Mouse (Mus musculus) liver, adult (tissue): ENCODE data around the gene Plpp3.

Source experiments
- GATA4 ChIP-seq: IDR thresholded peaks from 2 replicates; pipeline ENCODE4 v1.6.1; 2014; ENCODE audit warnings: mild to moderate bottlenecking, low read length; ENCODE audit not compliant: insufficient replicate concordance

The Plpp3 gene

DNA sequence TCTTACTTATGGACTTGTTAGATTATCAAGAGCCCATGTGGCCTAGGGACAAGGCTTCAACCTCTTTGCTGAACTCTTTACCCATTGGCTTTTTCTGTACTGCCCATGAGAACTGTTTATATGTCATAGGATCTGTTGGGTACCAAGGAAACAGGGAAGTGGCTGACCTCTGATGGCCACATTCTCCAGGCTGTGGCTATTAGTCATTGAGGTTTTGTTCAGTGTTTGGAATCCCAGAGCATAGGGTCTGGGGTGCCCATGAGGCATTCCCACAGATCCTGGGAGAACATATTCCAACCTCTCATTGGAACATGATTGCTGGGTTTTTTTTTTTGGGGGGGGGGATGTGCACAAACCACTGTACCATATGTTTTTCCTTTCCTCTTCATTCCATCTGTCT is 56.2 kb downstream of the Plpp3 start:
- TF ChIP-seq GATA4, result no peak

DNA sequence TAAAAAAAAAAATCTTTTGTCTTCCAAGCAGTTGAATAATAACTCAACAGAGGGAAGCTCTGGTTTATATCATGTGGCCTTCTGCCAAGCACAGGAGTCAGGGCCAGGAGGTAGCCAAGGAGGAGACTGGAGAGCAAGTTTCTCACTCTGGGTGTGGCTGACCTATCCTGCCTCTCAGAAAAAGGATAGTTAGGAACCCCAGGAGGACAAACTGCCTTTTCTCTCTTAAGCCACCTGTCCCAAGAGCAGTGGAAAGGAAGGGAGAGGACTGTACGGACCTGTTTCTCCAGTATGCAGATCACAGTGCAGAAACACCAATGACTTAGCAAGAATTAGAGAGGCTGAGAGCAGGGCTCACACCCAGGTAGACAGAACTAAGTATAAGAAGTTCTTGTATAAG is 57.3 kb downstream of the Plpp3 start:
- TF ChIP-seq GATA4, result no peak

DNA sequence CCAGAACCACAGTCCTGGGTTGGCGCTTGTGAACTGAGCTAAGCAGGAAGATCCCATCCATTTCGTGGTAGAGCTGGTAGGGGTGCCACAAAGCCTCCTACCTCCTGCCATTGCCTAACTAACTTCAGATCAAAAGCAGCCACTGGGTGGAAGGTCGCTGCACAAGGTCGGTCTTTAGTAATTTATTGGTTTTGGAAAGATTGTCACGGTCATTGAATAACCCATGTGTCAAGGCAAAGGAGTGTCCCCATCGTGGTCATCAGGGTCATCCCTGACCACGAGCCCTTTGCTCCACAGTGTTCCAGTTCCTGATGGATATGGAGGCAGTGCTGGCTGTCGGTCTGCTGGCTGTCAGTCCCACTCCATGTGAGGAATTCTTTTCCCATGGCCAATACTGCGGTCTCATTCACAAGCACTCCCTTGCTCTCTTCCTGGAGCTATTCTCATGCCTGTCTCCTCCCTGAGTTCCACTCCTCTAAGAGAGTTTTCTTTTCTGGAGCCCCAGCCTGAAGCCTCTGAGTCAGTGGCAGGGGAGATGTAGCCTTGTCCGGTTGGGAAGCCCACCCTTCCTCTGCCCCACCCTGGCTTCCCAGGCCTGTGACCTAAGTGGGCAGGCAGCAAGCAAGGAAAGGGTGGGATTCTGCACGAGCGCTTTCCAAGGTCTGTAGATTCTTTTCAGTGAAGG is 58.7 kb downstream of the Plpp3 start:
- peak; percentile 41; the same call in 1 of the 2 replicates for TF ChIP-seq GATA4

DNA sequence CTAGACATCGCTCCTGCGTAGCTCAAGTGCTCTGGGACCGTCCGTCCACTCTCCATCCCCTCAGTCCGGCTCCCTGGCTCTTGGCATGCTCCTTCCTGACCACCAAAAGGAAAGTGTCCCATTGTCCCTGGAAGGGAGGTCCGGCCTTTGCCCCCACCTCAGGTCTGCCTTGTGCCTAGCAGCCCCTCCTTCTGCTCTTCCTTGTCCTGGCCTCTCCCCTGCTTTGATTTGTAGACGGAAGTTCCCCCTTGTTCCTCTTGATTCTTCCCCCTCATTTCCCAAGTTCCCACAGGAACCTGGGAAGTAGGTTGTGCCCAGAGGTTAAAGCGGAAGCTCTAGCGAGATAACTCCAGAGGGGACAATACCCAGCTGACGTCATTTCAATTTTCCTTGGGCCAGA is 61.1 kb downstream of the Plpp3 start:
- TF ChIP-seq GATA4, result peak; percentile 86

DNA sequence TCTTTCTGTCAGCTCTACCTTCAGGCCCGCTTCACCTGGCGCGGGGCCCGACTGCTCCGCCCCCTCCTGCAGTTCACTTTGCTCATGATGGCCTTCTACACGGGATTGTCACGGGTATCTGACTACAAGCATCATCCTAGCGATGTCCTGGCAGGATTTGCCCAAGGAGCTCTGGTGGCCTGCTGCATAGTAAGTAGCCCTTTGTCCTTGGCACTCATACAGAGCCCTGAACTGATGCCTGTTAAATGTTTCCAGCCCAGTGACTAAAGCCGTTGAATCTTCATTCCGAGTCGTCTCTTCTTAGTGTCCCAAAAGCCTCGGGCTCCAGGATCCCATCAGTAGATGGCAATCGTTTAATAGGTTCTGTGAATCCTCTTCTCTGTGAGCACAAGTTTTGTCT is 62.2 kb downstream of the Plpp3 start:
- no peak for TF ChIP-seq GATA4

DNA sequence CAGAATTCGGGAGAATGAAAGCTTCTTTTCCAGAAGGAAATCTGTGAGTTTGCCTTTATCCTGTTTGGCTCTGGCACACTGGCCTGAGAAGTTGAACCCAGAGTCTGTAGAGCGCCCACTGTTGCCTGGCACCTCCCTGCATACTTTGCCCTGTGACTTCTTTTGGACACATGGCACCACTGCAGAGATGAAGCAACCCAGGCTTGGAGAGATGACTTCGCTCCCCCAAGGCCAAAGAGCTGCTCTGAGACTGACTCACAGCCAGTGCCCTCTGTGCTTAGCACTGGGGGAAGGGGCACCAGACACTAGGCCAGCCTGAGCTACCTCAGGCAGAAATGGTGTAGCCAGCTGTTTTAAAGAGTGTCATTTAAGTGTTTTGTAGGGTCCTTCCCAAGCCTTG is 63.7 kb downstream of the Plpp3 start:
- TF ChIP-seq GATA4, result no peak

DNA sequence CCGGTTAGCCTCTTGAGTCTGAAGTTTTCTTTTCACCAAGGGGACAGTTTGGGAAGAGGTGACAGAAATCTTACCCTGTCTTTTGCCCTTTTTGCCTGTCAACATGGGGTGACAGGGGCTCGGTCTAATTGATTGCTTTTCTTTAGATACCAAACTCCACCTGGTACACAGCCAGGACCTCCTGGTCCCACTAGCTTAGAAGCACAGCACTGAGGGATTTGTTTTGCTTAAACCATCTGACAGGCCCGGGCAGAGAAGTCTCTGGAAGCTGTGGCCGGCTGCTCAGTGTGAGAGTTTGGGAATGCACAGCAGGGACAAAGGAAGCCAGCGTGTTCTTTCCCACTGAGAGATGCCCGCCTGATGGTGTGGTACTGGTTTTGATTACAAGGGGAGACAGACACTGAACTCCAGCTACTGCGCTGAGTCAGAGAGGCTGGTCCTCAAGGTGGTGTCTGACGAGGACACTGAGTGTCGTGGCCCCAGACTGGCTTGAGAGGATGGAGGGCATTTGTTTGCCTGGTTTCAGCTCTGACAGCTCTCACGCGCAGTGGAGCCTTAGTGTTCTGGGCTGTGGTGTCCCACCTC is 64.2 kb downstream of the Plpp3 start:
- TF ChIP-seq GATA4, result no peak

DNA sequence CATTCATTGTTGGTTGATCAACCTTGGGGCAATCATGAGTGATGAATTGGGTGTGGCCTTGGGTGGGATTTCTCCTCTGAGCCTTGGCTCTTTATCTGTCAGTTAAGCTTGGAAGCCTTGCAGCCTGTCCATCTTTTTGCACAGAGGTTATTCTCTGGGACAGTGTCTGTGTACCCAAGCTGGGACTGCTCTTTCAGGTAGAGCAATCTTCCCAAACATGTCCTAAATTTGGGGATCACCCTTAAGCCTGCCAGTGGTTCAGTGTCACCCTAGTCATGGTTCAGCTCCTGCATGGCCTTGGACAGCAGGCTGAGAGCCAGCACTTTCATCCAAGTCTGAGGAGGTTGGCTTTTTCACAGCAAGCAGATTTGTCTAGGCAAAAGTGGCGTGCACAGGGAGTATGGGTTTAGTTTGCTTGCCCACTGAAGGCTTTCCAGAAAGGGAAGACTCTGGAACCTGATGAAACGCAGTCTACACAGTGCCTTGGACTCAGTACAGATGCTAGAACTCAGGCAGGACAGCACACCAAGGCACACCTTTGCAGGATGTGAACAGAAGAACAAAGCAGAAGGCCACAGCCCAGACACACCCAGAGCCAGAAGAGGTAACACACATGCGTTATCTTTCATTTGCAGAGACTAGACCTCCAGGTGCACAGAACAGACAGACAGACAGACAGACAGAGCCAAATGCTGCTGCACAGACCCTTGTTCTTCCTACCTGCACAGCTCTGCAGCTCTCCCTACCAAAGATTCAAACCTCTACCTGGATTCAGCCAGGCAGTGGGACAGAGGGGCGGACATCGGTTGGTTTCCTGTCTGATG is 66.2 kb downstream of the Plpp3 start:
- no peak for TF ChIP-seq GATA4

DNA sequence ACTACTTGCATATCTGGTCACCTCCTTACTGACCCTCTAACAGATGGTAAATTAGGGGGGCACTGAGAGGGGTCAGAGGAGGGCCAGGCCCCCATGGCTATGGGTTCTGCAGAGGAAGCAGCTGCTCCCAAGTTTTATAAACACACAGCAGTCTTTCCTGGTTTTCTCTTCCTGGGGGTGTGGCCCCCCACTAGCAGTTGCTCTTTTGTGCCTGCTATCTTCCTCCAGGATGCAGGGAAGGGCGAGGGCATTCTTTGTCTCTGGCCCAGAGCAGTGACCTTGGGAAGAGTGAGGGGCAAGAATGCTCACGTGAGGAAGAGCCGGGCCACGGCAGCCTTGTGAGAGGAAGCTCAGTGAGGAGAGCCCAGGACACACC is 66.8 kb downstream of the Plpp3 start:
- peak; percentile 89; the same call in 1 of the 2 replicates for TF ChIP-seq GATA4

DNA sequence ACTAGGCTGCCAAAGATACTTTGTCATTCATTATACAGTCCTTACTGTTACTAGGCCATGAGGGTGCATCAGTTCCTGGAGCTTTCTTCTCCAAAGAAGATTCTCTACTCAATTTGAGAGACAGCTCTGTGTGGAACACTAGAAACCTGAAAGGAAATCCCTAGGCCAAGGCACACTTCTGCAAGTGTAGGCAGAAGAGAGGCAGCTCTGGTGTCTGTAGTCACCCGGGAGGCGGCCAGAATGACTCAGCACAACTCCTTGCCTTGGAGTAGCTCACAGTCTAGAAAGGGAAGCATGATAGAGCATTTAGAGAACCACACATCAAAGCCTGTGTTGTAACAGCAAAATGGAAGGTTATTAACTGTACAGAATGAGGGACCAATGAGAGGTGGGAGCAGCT is 68.4 kb downstream of the Plpp3 start:
- no peak for TF ChIP-seq GATA4

DNA sequence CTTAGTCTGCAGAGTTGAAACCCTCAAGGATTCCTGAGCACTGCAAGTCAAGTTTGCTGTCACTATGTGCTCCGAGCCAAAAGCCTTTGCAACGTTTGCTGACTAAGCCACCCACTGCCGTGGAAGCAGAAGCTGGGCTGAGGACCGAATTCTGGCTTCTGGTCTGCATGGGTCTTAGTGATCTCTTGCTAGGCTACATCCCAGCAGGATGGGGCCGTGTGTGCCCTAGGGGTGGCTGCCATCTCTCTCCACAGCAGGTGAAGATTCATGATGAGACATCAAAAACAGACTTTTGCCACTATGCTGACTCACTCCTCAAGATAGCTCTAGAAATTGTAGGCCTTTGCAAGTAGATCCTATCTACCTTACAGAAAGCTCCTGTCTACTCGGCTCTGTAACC is 69.2 kb downstream of the Plpp3 start:
- no peak for TF ChIP-seq GATA4

DNA sequence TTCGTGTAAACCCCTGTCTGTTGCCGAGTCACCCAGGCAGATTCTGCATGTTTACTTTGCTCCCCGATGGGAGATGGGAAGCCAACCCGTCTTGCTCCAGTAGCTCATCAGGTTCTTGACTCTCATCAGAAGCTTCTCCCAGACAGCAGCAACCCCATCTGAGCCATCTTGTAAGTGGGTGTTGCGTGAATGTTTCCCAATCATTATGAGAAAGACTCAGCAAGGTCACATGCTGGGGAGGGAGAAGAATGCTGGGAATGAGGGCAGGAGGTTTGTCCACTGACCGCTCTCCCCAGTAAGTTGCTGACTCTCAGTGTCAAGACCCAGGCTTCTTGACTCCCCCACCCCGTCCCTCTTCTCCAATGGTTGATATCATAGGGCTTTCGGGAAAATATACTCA is 73.0 kb downstream of the Plpp3 start:
- TF ChIP-seq GATA4, result no peak

DNA sequence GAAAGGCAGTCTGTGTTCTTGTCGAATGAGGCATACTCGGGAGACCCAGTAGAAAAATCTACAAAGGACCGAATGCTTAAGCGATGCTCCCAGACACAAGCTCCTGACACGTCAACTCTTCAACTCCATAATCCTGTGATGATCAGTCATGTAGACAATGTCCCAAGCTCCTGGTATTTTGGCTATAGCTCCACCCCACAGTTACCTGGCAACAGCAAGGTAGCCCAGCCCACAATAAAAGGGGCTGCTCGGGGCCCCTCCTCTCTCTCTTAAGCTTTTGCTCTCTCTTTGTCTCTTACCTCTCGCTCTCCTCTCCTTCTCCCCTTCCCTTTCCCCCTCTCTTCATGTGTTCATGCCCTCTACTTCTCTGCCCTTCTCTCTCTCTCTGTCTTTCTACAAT is 83.1 kb downstream of the Plpp3 start:
- no peak for TF ChIP-seq GATA4

DNA sequence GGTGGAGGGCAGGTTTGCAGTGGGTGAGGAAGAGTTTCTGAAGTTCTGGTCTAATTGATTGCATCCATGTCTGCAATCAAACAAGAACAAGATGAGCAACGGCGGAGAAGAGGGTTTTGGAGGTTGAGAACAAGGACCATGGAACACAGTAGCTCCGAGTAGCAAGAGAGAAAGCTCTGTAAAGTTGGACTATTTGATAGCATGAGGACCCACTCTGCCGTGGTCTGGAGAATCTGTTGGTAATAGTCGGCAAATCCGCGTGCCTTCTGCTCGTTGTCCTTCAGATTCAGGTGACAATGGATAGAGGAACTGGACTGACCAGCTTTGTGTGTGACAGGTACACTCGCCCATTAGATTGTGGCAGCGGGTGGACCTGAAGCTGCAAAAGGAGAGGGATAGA is 87.8 kb downstream of the Plpp3 start:
- no peak for TF ChIP-seq GATA4

DNA sequence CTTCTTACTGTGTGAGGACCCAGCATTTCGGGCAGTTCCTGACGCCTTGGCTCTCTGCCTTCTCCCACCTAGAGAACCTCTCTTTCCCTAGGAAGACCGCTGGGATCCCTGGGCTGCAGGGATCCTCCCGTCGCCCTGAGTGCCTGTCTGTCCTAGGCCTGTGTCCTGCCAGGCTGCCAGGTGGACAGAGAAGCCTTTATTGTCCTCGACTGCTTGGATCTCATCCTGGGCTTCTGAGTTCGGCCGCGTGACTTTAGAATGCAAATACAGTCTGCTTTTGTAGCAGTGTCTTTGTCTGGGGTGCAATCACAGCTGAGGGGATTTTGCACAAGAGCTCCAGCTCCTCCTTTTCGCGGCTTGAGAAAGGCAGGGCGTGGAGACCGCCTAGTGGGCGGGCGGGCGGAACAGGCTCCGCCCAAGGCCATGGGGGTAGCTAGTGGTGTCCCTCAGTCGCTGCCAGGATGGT is 88.4 kb downstream of the Plpp3 start:
- no peak for TF ChIP-seq GATA4

DNA sequence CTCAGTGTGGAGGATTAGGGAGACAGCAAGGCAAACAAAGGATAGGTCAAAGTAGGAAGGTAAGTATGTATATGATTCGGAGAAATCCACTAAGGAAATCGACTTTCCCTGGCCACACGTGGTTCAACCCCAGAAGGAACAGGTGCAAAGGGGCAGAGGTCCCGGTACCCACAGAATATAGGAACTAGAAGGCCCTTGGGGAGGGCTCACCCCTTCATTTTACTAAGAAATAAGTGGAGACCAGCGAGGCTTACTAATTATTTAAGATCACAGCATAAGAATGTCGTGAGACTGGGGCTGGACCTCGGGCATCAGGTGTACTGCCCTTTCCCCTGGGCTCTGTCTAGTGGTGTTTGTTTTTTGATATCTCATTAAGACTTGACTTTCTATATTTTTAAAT is 89.2 kb downstream of the Plpp3 start:
- no peak for TF ChIP-seq GATA4

DNA sequence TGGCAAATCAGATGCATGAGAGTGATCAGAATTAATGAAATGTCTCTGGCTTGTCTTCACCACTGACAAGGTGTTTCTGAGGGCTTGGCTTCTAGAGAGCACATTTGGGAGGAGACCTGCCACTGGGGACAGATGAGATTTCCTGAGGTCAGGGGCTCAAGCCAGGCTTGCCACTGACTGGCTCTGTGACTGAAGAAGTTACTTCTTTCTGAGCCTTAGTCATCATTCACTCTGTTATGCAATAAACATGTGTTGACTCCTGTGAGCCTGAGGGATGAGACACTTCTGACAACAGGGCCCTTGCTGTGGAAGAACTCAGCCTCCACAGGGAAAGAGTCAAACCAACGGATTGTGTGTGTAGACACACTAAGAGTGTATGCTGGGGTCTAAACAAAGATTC is 91.0 kb downstream of the Plpp3 start:
- no peak for TF ChIP-seq GATA4

DNA sequence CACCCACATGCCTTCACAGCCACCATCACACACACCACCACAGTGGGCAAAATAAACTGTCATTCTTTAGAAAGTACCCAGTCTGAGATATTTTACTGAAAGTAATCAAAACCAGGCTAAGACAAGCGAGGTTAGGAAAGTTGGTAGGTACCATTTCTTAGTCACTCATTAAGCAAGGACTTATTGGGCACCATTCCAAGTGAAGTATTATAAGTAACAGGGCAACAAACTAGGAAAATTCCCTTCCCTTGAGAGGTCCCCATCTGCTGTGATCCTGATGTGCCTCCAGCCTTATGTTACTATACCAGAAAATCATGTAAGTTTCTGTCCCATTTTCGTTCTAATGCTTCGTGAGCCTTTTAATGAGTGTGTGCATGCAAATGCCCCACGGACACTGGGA is 92.1 kb downstream of the Plpp3 start:
- TF ChIP-seq GATA4, result no peak
